Mouse (Mus musculus) heart, embryonic 14.5 days (tissue): ENCODE results near the gene Mdm1. TPM values are rescaled to one million over a fixed set of nuclear protein-coding genes. Genes with fewer than 3 reads are reported as not detected.

Experiments
- ATAC-seq: fragments of 200-750 bp; cut with Nextera tagmentation; 2 replicates; pipeline ENCODE4 v1.8.0; 2017; ENCODE audit warnings: low read depth, moderate TSS enrichment; ENCODE audit not compliant: insufficient number of reproducible peaks, insufficient read depth, low FRiP score
- H3K27ac ChIP-seq, 2 experiments: fragments of 200-500 bp in 1 of 2; fragments of 300-500 bp in 1 of 2; sonication (generic) in 1 of 2; replicated peaks in 1 of 2; 2 replicates each; pipeline ENCODE4 v1.5.1; 2012 to 2014; ENCODE audit warnings: low read depth in 2 of 2, low read length in 2 of 2, control low read depth in 1 of 2, mild to moderate bottlenecking in 1 of 2, mixed read lengths in 1 of 2; ENCODE audit not compliant: control insufficient read depth in 1 of 2, insufficient read depth in 1 of 2
- H3K27me3 ChIP-seq: fragments of 300-500 bp; sonication (generic); 2 replicates; pipeline ENCODE4 v1.6.1; 2014; ENCODE audit warnings: mild to moderate bottlenecking, low read length, control low read depth; ENCODE audit not compliant: control insufficient read depth, insufficient read depth
- H3K36me3 ChIP-seq: fragments of 300-500 bp; sonication (generic); 2 replicates; pipeline ENCODE4 v1.6.1; 2014; ENCODE audit warnings: mild to moderate bottlenecking, control low read depth, low read length, mixed read lengths; ENCODE audit not compliant: control insufficient read depth, insufficient read depth
- H3K4me1 ChIP-seq, 2 experiments: fragments of 200-500 bp in 1 of 2; fragments of 300-500 bp in 1 of 2; sonication (generic) in 1 of 2; 2 replicates each; pipeline ENCODE4 v1.6.1; 2012 to 2014; ENCODE audit warnings: low read length in 2 of 2, control low read depth in 1 of 2, mixed read lengths in 1 of 2; ENCODE audit not compliant: control insufficient read depth in 2 of 2, insufficient read depth in 2 of 2
- H3K4me2 ChIP-seq: fragments of 300-500 bp; sonication (generic); 2 replicates; pipeline ENCODE4 v1.6.1; 2014; ENCODE audit warnings: mild to moderate bottlenecking, low read length
- H3K4me3 ChIP-seq, 2 experiments: fragments of 200-500 bp in 1 of 2; fragments of 300-500 bp in 1 of 2; sonication (generic) in 1 of 2; 2 replicates each; pipeline ENCODE4 v1.5.1; 2012 to 2014; ENCODE audit warnings: low read length in 2 of 2, mild to moderate bottlenecking in 2 of 2, control low read depth in 1 of 2, low read depth in 1 of 2, moderate library complexity in 1 of 2; ENCODE audit not compliant: control insufficient read depth in 1 of 2, insufficient read depth in 1 of 2
- H3K9ac ChIP-seq: fragments of 300-500 bp; sonication (generic); 2 replicates; pipeline ENCODE4 v1.6.1; 2014; ENCODE audit warnings: mild to moderate bottlenecking, low read length
- H3K9me3 ChIP-seq: fragments of 300-500 bp; sonication (generic); 2 replicates; pipeline ENCODE4 v1.6.1; 2016; ENCODE audit warnings: low read length, control low read depth; ENCODE audit not compliant: control insufficient read depth
- WGBS: fragments of 180-500 bp; shearing (Covaris S2); extraction: QIAGEN DNeasy Blood & Tissue Kit; methylation state at CpG from one replicate; pipeline ENCODE4 v1.1.7; 2014; 5-methylcytosine and 5-hydroxymethylcytosine counted together
- polyA plus RNA-seq: library from polyadenylated mRNA; unstranded; fragments of >200 nt; fragmentation: Nextera tagmentation; extraction: Ambion mirVana; gene quantifications from 2 replicates; pipeline ENCODE4 v1.2.1, GENCODE M21; 2014

The Mdm1 gene
- polyA plus RNA-seq, 1 experiment from 2014 or later, result 12.0 TPM

- Histone ChIP-seq H3K27ac (no peak overlapping the region), H3K4me1 (no peaks in the 10 kb centered on the region), H3K9me3 (no peaks in the 10 kb centered on the region), H3K36me3 (no peaks in the 10 kb centered on the region), H3K27me3 (peaks cover 9% of the 10 kb centered on the region; the same call in 1 of the 2 replicates), H3K4me3 (no peak overlapping the region), H3K9ac (no peak overlapping the region), H3K4me2 (no peak overlapping the region)
- 94% methylated on average over 7 of the region's 7 CpGs for WGBS
- no peak for ATAC-seq
Measured at GRCm38 (mm10) chr10:118125236-118125635, 16.4 kb upstream of the Mdm1 start.

GRCm38 (mm10) chr10:118125776-118126445, 15.7 kb upstream of the Mdm1 start:
- Histone ChIP-seq H3K4me1 (no peaks in the 10 kb centered on the region), H3K9ac (no peak overlapping the region), H3K36me3 (no peaks in the 10 kb centered on the region), H3K9me3 (no peaks in the 10 kb centered on the region), H3K4me3 (no peak overlapping the region), H3K27me3 (peaks cover 9% of the 10 kb centered on the region; the same call in 1 of the 2 replicates), H3K27ac (no peak overlapping the region), H3K4me2 (no peak overlapping the region)
- ATAC-seq, result no peak
- 78% methylated on average over 25 of the region's 25 CpGs for WGBS

GRCm38 (mm10) chr10:118129001-118129682, 12.5 kb upstream of the Mdm1 start:
- H3K27ac ChIP-seq, result no peak overlapping the region
- H3K9ac ChIP-seq, result no peak overlapping the region
- H3K9me3 ChIP-seq, result no peaks in the 10 kb centered on the region
- ATAC-seq, result no peak
- H3K27me3 ChIP-seq, result peaks cover 9% of the 10 kb centered on the region; the same call in 1 of the 2 replicates
- no peak overlapping the region for H3K4me3 ChIP-seq
- 47% methylated on average over 20 of the region's 20 CpGs for WGBS
- H3K4me2 ChIP-seq, result no peak overlapping the region
- no peaks in the 10 kb centered on the region for H3K4me1 ChIP-seq
- no peaks in the 10 kb centered on the region for H3K36me3 ChIP-seq

- no peak for ATAC-seq
- peaks cover 9% of the 10 kb centered on the region; the same call in 1 of the 2 replicates for H3K27me3 ChIP-seq
- H3K4me3 ChIP-seq, result no peak overlapping the region
- H3K9me3 ChIP-seq, result no peaks in the 10 kb centered on the region
- H3K4me1 ChIP-seq, result no peaks in the 10 kb centered on the region
- WGBS, result 38% methylated on average over 2 of the region's 2 CpGs
- no peaks in the 10 kb centered on the region for H3K36me3 ChIP-seq
- no peak overlapping the region for H3K27ac ChIP-seq
- H3K9ac ChIP-seq, result no peak overlapping the region
- no peak overlapping the region for H3K4me2 ChIP-seq
Measured at GRCm38 (mm10) chr10:118130016-118130415, 11.6 kb upstream of the Mdm1 start.

- no peak for ATAC-seq
- WGBS, result 64% methylated on average over 6 of the region's 6 CpGs
- no peaks in the 10 kb centered on the region for H3K36me3 ChIP-seq
- H3K9ac ChIP-seq, result no peak overlapping the region
- H3K9me3 ChIP-seq, result no peaks in the 10 kb centered on the region
- peaks cover 9% of the 10 kb centered on the region; the same call in 1 of the 2 replicates for H3K27me3 ChIP-seq
- no peak overlapping the region for H3K4me3 ChIP-seq
- no peak overlapping the region for H3K27ac ChIP-seq
- peak overlapping the region; percentile 11; the same call in 1 of the 2 replicates for H3K4me2 ChIP-seq
- no peaks in the 10 kb centered on the region for H3K4me1 ChIP-seq
Measured at GRCm38 (mm10) chr10:118132993-118133392, 8.6 kb upstream of the Mdm1 start.

GRCm38 (mm10) chr10:118138508-118138907, 3.1 kb upstream of the Mdm1 start:
- Histone ChIP-seq H3K27me3 (no peaks in the 10 kb centered on the region), H3K27ac (no peak overlapping the region), H3K9me3 (no peaks in the 10 kb centered on the region), H3K4me3 (no peak overlapping the region), H3K4me2 (no peak overlapping the region), H3K4me1 (peaks cover 0 to 5% of the 10 kb centered on the region in 2 experiments; a peak in 2 of 4 replicates), H3K36me3 (no peaks in the 10 kb centered on the region), H3K9ac (no peak overlapping the region)
- ATAC-seq, result no peak
- WGBS, result 88% methylated on average over 11 of the region's 11 CpGs

- no peak overlapping the region for H3K27ac ChIP-seq
- no peaks in the 10 kb centered on the region for H3K9me3 ChIP-seq
- no peak overlapping the region for H3K9ac ChIP-seq
- H3K4me2 ChIP-seq, result no peak overlapping the region
- no peak overlapping the region for H3K4me3 ChIP-seq
- WGBS, result 73% methylated on average over 8 of the region's 8 CpGs
- H3K4me1 ChIP-seq, result peaks cover 0 to 5% of the 10 kb centered on the region in 2 experiments; a peak in 2 of 4 replicates
- ATAC-seq, result no peak
- H3K36me3 ChIP-seq, result no peaks in the 10 kb centered on the region
- no peaks in the 10 kb centered on the region for H3K27me3 ChIP-seq
Measured at GRCm38 (mm10) chr10:118139837-118140570, 1.6 kb upstream of the Mdm1 start.
